ENCODE assay signal across 9 mouse cellular contexts in the genomic region with DNA sequence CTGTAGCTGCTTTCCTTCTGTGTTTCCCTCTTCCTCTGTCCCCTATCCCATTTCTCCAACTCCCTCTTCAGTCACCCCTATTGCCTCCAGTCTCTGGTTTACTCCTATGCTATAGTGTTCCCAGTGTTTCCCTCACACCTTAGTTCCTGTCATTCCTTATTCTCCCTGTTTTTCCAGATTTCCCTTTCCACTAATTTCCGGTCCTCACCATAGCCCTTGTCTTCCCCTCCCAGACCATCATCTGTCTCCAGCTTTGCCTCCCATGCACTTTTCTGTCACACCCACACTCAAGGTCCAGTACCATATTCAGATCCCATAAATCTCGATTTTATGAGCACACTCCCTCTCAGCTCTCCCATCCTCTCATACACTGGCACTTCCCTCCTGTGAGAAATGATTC. TPM values are rescaled to one million over a fixed set of nuclear protein-coding genes. Genes with fewer than 3 reads are reported as not detected.
DNase-seq lines count a peak whose midpoint lies in the region; ATAC-seq and TF ChIP-seq lines count a peak whose summit lies in the region.
"Had no signal": no experiment of that assay in that cellular context is flagged by ENCODE, and none has a peak within 500 bp of the region (broad histone marks: within the 10 kb centered on the region; RNA-seq: fewer than 3 reads in every experiment).

No protein-coding gene starts in this region.

- H3K9me3 ChIP-seq in heart, embryonic 12.5 days (replicated peaks), result no peaks in the 10 kb centered on the region
- H3K9me3 ChIP-seq in limb, embryonic 12.5 days, result no peaks in the 10 kb centered on the region

- TF ChIP-seq EP300 in heart, adult 2 months (IDR thresholded peaks at IDR 0.05; ENCODE audit: insufficient read depth, low read depth, low read length), result no peak

- H3K4me3 ChIP-seq in heart, embryonic 12.5 days, result peak overlapping the region; percentile 69
- H3K4me3 ChIP-seq in heart, adult 2 months, result no peak overlapping the region
- H3K4me3 ChIP-seq in limb, embryonic 12.5 days (replicated peaks), result peak overlapping the region; percentile 69

- H3K27me3 ChIP-seq in heart, embryonic 12.5 days (replicated peaks), result peaks cover 32% of the 10 kb centered on the region
- no peaks in the 10 kb centered on the region; the same call in 1 of the 2 replicates for H3K27me3 ChIP-seq in heart, adult 2 months (ENCODE audit: control insufficient read depth, insufficient read depth, low read length)
- H3K27me3 ChIP-seq in limb, embryonic 12.5 days, result peaks cover 50% of the 10 kb centered on the region

- H3K79me2 ChIP-seq in heart, adult 2 months (replicated peaks; ENCODE audit: control insufficient read depth, insufficient read depth, low read length), result no peaks in the 10 kb centered on the region

- intact Hi-C loops in heart, adult 2 months (cut with DNase I), result no loop called here

- DNase-seq in heart, adult 2 months, result no peak
- peak; percentile 10 for DNase-seq in right cerebral cortex, postnatal 25 days
- DNase-seq in right cerebral cortex, postnatal 14 days, result no peak
- DNase-seq in telencephalon, adult 2 months (ENCODE audit: low read depth, low spot score), result peak; percentile 17
- DNase-seq in right cerebral cortex, postnatal 36 days (ENCODE audit: low spot score in 2 of 2), result no peak

- H3K9ac ChIP-seq in heart, embryonic 12.5 days, result peak overlapping the region; percentile 65
- H3K9ac ChIP-seq in heart, adult 2 months (ENCODE audit: low read depth, low read length), result no peak overlapping the region
- H3K9ac ChIP-seq in limb, embryonic 12.5 days (replicated peaks), result no peak overlapping the region

- 27% methylated on average over 2 of the region's 2 CpGs for WGBS in heart, embryonic 12.5 days
- WGBS in heart, adult 2 months, result 13% methylated on average over 2 of the region's 2 CpGs
- WGBS in limb, embryonic 12.5 days, result 27% methylated on average over 2 of the region's 2 CpGs

- H3K27ac ChIP-seq in heart, embryonic 12.5 days (ENCODE audit: poor library complexity, severe bottlenecking), result no peak overlapping the region
- H3K27ac ChIP-seq in heart, adult 2 months, result no peak overlapping the region
- no peak overlapping the region for H3K27ac ChIP-seq in limb, embryonic 12.5 days

- H3K4me1 ChIP-seq in heart, embryonic 12.5 days (replicated peaks), result peaks cover 9% of the 10 kb centered on the region
- no peaks in the 10 kb centered on the region for H3K4me1 ChIP-seq in heart, adult 2 months (ENCODE audit: control insufficient read depth, insufficient read depth, low read length)
- H3K4me1 ChIP-seq in limb, embryonic 12.5 days (replicated peaks), result peaks cover 17% of the 10 kb centered on the region

- H3K4me2 ChIP-seq in heart, embryonic 12.5 days, result peak overlapping the region; percentile 96
- peak overlapping the region; percentile 90 for H3K4me2 ChIP-seq in limb, embryonic 12.5 days

- no peak for TF ChIP-seq CTCF in heart, adult 2 months (IDR thresholded peaks at IDR 0.05)

- no peak for ATAC-seq in heart, embryonic 12.5 days (ENCODE audit: insufficient number of reproducible peaks, low FRiP score)
- ATAC-seq in limb, embryonic 12.5 days (ENCODE audit: insufficient number of reproducible peaks, insufficient read depth, low FRiP score, low TSS enrichment, low read depth), result no peak
- ATAC-seq in frontal cortex, adult (ENCODE audit: low TSS enrichment), result no peak

- H3K36me3 ChIP-seq in heart, embryonic 12.5 days, result no peaks in the 10 kb centered on the region
- no peaks in the 10 kb centered on the region for H3K36me3 ChIP-seq in heart, adult 2 months (ENCODE audit: control insufficient read depth, insufficient read depth, low read length)
- H3K36me3 ChIP-seq in limb, embryonic 12.5 days, result no peaks in the 10 kb centered on the region

- no peak for TF ChIP-seq POLR2A in heart, adult 2 months (IDR thresholded peaks at IDR 0.05; ENCODE audit: insufficient read depth, low read depth, low read length)

RNA-seq across cellular contexts. Expression of a gene that starts 1.2 kb away (rescaled TPM):
- polyA plus RNA-seq in heart, embryonic 12.5 days (2016; fragmentation: Nextera tagmentation; extraction: Ambion mirVana), result 2.2 and 2.8 TPM in 2 replicates
- 1 to 10 TPM in 1 of 2 experiments, under 1 TPM in 1; 0.65 to 1.1 TPM for total RNA-seq in heart, adult 2 months (2021)
- polyA plus RNA-seq in heart, adult 2 months (2012; rRNA removed), result 1.1 and 1.3 TPM in 2 replicates
- polyA plus RNA-seq in limb, embryonic 12.5 days (2016; fragmentation: Nextera tagmentation; extraction: Ambion mirVana), result 2.7 and 2.9 TPM in 2 replicates
- total RNA-seq: monocyte, adult 5-6 weeks had no signal

Comparison
In these comparisons a context has a peak if more than half of its experiments do, and no peak if none do; other contexts are left out.
1. DNase-seq: peak in right cerebral cortex, postnatal 25 days (single experiment) and telencephalon, adult 2 months (single experiment); none in heart, adult 2 months (0 of 2), right cerebral cortex, postnatal 14 days (single experiment) and right cerebral cortex, postnatal 36 days (0 of 2).